Mouse (Mus musculus) skeletal muscle tissue, adult 2 months (tissue): ENCODE results near the gene Optn.
A peak's percentile ranks its signal among the peaks of the same experiment; 100 is the strongest.

Experiments used
- DNase-seq: peaks from one replicate; pipeline ENCODE4 v3.0.0-alpha.2; 2012; ENCODE audit warnings: low read depth, low spot score

The Optn gene

DNA sequence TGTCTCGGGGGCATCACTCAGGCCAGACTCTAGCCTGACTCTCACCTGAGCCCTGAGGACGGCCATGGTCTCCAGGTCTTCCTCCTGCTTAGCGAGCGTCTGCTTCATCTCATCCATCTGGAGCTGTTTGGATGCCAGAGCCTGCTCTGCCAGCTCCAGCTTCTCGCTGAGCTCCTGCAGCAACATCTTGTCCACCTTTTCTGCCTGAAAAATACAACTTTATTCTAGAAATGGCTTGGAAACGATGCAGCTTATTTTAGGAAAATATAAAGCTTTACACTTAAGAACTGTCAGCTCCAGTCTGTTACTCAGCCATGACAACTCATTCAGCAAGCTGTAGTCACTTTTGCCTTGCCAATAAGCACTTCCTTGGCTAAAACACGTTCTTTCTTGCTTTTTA is 32.6 kb downstream of the Optn start:
- DNase-seq: no peak

DNA sequence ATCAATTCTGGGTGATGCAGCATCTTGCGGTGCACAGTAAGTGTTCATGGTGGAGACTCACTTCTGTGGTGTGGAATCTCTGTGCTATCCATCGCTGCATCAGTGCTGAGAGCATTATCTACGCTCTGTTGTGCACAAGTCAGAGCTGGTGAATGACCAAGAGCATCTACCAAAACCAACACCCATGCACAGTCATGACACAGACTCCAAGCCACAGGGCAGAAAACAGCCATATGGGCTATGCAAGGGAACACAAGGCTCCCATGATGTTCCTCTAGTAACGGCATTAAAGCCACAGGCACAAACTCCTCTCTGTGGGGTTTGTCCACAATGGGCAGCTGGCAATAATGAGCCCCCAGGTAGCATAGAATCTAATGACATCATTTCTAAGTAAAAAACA is 34.0 kb downstream of the Optn start:
- no peak for DNase-seq

DNA sequence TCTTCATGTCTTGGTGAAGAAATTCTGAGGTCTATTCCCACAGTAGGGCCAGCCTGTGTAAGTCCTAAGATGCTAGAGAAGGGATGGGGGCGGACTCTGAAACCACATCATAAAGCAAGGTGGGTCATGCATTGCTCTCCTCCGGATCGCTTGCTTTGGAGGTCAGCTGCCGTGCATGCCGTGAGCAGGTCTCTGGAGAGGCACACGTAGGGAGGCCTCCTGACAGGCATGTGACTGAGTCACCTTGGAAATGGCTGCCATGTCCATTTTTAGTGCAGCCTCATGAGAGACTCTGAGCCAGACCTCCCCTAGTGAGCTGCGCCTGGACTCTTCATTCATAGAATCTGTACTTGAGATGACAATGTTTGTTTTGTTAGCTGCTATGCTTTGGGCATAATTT is 35.8 kb downstream of the Optn start:
- peak; percentile 42 for DNase-seq

DNA sequence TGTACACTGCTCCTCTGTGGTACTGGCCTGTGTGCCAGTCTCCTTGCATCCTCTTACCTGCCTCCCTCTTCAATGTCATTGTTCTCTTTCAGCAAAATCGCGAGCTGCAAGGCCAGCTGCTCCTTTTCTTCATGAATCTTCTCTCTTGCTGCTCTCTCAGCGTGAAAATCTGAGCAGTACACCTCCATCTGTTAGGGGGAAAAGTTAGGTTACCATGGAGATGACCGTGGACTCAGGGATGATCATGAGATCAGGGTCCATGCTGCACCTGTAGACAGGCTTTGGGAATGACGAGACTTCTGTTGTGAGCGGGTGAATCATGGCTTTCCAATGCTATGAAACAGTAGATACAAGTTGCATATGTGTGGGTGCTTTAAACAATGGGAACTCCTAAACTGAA is 36.8 kb downstream of the Optn start:
- no peak for DNase-seq

DNA sequence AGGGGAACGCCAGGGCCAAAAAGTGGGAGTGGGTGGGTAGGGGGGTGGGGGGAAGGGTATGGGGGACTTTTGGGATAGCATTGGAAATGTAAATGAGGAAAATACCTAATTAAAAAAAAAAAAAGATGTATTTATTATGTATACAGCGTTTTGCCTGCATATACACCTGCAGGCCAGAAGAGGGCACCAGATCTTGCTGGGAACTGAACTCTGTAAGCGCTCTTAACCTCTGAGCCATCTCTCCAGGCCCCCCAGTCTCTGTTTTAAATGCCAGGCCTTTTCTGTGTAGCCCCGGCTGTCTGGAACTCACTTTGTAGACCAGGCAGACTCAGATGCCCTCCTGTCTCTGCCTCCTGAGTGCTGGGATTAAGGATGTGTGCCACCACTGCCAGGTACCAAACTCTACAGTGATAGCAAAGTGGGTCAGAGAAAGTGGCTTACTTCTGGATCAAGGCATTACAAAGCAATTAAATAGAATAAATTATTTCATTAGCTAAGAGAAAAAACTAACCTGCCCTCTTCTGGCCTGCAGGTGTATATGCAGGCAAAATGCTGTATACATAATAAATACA is 38.6 kb downstream of the Optn start:
- no peak for DNase-seq

DNA sequence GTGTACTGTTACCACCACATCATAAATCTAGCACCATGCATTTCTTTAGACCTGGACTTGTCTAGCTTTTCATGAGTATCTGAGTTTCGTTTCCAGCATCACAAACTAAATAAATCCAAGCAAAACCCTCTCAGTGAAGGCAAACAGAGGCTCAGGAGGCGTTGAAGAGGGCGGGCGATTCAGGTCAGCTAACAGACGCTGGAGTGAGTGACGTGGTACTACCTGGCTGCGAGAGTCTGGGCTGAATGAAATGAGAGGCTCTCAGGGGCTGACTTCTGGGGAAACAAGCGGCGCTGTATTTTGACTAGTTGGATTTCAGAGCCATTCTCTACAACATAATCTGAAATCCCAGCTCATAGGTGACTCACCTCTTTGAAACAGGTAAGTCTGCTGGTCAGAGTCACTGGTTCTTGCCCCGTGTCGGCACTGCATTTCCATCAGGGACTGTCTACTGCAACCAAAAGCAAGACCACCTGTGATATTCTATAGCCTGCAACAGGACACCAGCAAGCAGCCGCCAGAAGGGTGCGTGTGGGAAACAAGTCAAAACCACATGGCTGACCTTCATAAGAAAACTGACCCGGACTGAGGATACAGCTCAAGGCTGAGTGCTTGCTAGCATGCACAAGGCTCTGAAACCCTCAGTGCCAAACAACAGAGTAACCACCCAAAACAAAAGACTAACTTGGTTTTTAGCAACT is 40.0 kb downstream of the Optn start:
- DNase-seq: peak; percentile 52

DNA sequence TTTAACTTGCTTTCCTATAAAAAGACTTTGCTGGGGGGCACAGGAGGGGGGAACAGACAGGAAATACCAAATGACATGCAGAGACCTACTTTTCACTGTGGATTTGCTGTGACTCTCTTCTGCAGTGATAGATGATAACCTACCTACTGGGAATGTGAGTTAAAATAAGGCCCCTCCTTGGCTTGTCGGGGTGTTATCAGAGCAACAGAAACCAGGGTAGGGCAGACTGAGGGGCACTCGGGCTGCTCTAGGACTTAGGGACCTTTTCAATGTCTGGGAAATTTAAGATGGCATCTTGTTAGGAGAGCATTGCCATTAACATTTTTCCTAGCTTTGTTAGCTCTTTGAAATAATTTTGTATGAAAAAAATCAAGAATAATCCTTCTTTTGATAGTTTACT is 40.6 kb downstream of the Optn start:
- DNase-seq: no peak

DNA sequence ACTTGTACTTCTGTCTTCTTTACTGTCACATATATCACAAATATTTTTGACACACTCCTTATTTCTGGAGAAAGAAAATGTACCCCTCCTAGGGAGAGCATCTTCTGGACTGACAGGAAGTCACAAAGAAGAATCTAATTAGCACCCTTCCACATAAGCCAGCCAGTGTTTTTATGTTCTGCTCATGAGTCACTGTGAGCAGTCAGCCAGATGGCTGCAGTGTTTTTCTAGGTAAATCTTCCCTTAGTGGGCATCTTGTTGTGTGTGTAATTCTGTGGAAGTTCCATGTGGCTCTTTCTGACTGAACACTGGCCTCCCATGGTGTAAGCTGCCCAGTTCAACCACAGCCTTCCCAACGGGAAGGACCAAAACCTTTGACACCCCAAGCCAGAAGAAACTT is 44.1 kb downstream of the Optn start:
- DNase-seq: no peak

DNA sequence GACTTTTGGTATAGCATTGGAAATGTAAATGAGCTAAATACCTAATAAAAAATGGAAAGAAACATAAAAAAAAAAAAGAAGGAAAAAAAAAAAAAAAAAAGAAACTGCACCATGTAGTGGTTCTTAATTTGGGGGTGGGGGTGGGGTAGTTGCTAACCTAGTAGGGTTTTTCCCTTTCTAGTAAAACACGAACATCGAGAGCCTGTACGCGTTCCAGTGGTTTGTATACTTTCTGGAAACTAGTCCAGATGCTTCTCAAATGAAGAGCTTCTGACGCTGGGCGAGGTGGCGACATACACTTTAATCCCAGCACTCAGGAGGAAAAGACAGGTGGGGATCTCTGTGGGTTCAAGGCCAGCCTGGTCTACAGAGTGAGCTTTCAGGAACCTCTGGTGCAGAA is 46.9 kb downstream of the Optn start:
- DNase-seq: no peak

DNA sequence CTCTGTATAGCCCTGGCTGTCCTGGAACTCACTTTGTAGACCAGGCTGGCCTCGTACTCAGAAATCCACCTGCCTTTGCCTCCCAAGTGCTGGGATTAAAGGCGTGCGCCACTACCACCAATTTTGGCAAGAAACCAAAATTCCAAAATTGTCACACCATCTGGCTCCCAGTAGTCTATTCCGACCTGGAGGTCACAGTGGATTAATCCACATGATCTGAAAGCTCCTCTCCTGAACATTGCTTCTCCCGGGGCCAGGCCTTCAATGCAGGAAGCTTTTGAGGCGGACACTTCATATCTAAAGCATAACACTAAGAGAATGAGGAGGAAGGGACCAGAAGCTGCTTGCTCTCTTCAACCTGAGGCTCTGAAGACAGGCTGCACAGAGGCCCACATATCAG is 48.3 kb downstream of the Optn start:
- no peak for DNase-seq

DNA sequence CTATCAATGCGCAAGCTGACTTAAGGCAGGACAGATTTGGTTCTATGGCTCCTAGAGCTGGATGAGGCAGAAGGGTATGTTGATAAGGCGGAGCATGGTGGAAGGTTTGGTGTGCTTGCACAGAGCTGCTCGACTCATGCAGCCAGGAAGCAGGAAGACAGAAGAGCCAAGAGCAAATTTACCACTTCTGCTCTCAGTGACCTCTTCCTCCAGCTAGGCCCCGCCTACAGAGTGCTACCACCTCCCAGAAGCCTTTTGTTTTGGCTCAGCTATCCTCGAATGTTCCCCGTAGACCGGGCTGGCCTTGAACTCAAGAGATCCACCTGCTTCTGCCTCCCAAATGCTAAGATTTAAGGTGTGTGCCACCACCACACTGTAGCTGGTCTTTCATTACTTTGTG is 49.2 kb downstream of the Optn start:
- no peak for DNase-seq

DNA sequence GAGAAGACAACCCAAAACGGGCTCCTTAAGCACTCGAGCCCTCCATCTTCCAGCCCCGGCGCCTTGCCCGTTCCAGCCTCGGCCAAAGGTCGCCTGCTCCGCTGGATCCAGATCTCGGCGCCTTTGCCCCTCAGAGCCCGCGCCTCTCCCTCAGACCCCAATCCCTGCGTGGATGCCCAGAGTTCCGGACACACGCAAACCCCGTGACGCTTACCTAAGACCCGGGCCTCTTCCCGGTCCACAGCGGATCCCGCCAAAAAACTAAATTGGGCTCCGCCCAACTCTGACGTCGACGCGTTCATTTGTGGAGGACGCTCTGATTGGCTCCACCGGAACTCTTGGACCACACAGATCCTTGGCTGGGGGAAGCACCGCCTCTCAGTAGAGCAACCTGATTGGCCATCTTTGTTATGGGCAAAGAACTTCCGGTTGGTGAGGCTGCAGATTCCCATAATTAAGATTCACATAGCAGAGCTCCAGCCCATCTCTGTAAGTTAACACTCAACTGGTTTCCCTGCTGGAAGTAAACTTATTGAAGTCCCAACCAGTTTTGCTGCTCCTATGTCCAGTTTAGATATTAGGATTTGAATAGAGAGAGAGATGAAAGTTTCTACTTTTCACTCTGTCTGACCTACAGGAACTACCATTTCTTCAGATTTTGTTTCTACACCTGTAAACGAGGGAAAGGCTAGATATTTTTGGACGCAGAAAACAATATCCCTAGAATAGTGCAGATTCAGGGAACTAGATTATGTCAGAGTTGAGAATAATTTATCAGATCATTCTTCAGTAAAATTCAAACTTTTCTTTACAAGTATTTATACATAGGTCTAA is 51.1 kb downstream of the Optn start, which contains the start of gene Mcm10:
Mcm10 (minus strand) TSS at position 301 of the 834 bp plus-strand sequence.
- peak; percentile 92 for DNase-seq

DNA sequence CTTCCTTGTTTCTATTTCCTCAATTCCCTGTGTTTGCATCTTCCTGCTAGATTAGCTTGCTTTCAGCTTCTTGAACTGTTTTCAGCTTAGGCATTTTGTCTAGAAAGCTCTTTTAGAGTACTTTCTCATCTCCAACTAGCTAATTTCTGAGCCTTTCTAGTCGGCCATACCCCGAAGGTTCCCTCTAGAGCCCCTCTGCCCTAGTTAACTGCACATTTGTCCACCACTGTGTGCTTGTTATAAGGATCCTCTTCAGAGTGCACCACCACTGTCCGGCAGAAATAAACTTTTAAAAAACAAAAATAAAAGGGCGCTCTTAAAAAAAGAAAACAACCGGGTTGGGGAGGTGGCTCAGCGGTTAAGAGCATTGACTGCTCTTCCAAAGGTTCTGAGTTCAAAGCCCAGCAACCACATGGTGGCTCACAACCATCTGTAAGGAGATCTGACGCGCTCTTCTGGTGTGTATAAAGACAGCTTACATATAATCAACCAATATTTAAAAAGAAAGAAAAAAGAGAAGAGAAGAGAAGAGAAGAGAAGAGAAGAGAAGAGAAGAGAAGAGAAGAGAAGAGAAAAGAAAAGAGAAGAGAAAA is 51.9 kb downstream of the Optn start:
- DNase-seq: no peak

DNA sequence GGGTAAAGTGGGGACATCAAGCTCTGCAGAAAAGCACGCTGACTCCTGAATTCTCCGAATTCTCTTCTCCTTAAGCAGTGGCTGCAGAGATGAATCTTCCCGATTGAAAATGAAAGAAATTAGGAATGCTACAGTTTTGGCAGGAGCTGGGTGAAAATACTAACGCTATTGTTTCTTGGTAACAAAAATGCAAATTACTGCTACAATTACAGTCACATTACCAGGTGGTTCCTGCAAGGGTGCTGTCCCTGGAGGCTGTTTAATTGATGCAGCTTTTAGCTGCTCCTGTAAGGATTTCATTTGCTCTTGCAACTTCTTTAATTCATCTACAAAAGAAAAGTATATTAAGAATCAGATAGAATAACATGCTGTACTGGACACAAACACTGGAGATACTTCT is 56.7 kb downstream of the Optn start:
- no peak for DNase-seq

DNA sequence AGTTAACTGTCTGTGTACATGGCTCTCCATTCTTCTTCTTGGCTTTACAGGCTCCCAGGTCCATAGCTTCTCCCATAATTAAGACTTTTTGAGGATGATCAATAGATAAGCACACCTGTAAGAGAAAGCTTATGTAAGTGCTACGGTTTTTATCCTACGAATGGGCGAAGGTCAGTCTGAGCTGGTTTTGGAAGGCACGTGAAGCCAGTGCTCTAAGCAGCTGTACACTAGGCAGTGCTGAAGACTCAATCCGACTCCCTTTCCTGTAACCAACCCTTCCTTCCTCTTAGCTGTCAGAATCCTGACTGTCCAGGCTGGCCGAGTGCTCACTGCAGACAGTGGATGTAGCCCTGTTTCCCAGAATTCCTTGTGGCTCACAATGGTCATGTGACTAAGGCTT is 62.6 kb downstream of the Optn start:
- DNase-seq: no peak

DNA sequence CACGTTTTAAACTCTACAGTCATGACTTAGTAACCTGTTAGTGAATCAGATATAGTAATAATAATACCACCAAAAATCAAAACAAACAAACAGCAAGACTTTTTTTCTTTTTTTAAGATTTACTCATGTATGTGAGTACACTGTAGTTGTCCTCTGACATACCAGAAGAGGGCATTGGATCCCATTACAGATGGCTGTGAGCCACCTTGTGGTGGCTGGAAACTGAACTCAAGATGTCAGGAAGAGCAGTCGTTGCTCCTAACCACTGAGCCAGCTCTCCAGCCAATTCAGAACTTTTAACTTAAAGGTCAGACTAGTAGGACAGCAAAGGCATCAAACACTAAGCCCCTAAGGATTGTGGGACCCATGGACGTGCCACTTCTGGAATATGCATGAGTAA is 64.9 kb downstream of the Optn start:
- no peak for DNase-seq

DNA sequence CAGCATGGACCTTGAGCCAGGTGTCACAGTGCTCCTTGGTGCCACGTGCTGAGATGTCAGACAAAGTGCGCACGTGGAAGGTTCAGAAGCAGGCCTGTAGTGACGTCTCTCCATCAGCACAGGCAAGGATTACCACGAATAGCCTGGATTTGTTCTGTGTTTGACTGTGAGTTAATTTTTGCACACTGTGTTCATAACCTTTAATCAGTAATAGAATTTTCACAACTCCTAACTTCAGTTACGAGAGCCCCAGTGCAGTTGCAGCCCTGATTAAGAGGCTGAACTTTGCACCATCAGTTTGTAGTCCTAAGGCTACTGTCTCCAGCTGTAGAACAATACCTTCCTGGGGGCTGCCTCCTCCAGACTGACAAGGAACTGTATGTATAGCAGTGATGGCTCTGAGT is 67.4 kb downstream of the Optn start:
- DNase-seq: no peak

DNA sequence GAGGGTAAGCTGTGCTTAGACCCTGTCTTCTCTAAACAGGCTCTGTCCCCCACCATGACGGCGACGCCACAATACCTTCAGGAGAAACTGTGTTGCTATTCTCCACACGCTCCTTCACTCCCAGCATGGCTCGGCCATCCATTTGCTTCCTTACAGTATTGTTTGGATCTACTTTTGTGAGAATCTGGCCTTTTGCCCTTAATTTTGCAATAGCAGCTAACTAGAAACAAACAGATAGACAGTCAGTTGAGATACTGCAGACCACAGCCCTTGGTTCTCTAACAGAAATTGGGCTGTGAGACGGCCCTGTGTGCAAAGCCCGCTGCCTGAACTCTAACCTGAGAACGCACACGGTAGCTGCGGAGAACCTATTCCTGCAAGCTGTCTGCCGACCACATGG is 68.2 kb downstream of the Optn start:
- no peak for DNase-seq

DNA sequence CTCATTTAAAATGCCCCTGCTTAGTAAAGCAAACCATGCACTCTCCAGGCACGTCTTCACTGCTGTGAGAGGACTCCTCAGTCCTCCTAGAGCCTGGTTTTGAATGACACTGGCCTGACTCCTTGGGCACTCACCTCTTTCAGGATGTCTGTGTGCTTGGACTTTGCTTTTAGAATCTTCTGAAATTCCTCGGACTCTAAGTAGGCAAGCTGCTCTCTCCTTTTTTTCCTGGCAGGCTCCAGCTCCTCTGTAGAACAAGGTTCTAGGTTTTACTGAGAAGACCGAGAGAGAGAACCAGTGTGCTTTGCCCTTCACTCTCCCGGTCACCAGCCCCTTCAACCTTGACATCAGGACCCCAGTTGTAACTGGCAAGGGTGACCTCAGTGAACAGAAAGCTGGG is 69.4 kb downstream of the Optn start:
- no peak for DNase-seq

DNA sequence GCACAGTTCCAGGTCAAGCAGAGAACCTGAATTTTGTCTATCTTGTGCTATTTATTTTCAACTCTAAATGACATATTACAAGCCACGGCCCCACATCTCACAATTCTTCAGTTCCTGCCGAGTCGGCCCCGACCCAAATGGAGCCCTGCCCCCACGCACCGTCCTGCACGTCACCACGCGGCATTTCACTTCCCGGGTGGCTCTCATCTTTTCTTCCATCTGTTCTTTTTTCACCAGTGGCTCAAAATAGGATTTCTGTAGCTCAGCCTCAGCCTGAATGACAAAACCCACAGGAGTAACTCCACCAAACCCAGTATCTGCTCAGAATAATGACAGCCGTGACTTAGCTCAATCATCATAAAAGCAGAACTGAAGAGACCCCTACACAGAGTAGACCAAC is 70.3 kb downstream of the Optn start:
- no peak for DNase-seq

DNA sequence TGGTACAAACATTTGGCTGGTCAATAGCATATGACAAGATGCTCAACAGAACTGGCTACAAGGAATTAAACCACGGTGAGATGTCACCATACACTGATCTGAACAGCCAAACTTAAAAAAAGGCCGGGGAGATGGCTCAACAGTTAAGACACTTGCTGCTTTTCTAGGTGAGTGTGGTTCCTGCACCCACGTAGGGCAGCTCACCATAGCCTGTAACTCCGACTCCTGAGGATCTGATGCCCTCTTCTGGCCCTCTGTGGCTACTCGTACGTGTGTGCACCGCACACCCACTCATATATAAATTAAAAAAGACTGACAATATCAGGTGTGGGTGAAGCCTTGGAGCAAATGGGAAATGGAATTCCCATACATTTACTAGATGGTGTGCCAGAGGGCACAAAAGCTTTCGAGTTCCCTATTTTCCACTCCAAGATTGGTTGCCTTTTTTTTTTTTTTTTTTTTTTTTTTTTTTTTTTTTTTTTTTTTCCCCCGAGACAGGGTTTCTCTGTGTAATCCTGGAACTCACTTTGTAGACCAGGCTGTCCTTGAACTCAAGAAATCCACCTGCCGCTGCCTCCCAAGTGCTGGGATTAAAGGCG is 74.9 kb downstream of the Optn start:
- DNase-seq: no peak
